Mouse (Mus musculus) CH12.LX (cell line): Measurements from ENCODE around the gene Tnik. TPM values are rescaled to one million over a fixed set of nuclear protein-coding genes. Genes with fewer than 3 reads are reported as not detected.

ENCODE experiments used
- DNase-seq: peaks from one replicate; pipeline ENCODE4 v3.0.0-alpha.2; 2013; ENCODE audit errors: extremely low read depth
- H3K27ac ChIP-seq: 2 replicates; pipeline ENCODE4 v1.5.1; 2012; ENCODE audit warnings: low read depth, mild to moderate bottlenecking, control low read depth, moderate library complexity; ENCODE audit not compliant: insufficient read depth
- H3K27me3 ChIP-seq: replicated peaks from 2 replicates; pipeline ENCODE3; 2012; ENCODE audit warnings: inconsistent platforms
- H3K36me3 ChIP-seq, 2 experiments: replicated peaks in 1 of 2; 2 replicates each; pipeline versions ENCODE3 to v1.6.1; 2012; ENCODE audit warnings: inconsistent platforms in 1 of 2, low read length in 1 of 2, mild to moderate bottlenecking in 1 of 2, mixed read lengths in 1 of 2, moderate library complexity in 1 of 2; ENCODE audit not compliant: control insufficient read depth in 1 of 2, insufficient read depth in 1 of 2
- H3K4me1 ChIP-seq, 2 experiments: 2 replicates each; pipeline ENCODE4 v1.6.1; 2012; ENCODE audit warnings: inconsistent platforms in 1 of 2, moderate library complexity in 1 of 2; ENCODE audit not compliant: insufficient read depth in 2 of 2, control insufficient read depth in 1 of 2
- H3K4me2 ChIP-seq: 2 replicates; pipeline ENCODE4 v1.6.1; 2012; ENCODE audit warnings: low read depth, mild to moderate bottlenecking, control low read depth; ENCODE audit not compliant: poor library complexity, insufficient read depth, severe bottlenecking
- H3K4me3 ChIP-seq, 3 experiments: fragments of 150-350 bp in 1 of 3; sonication (generic) in 1 of 3; replicated peaks in 1 of 3; 2 replicates each; pipeline versions ENCODE3 to v1.5.1; 2011 to 2012; ENCODE audit warnings: low read depth in 2 of 3, low read length in 2 of 3, mild to moderate bottlenecking in 2 of 3, moderate library complexity in 2 of 3, control low read depth in 1 of 3, improper control_type of control experiment in 1 of 3, inconsistent platforms in 1 of 3, mixed read lengths in 1 of 3; ENCODE audit not compliant: poor library complexity in 1 of 3
- H3K79me2 ChIP-seq: replicated peaks from 2 replicates; pipeline ENCODE4 v1.6.1; 2012; ENCODE audit warnings: mild to moderate bottlenecking, moderate library complexity; ENCODE audit not compliant: control insufficient read depth, poor library complexity, insufficient read depth, severe bottlenecking; ENCODE audit errors: extremely low read depth
- H3K9ac ChIP-seq: 2 replicates; pipeline ENCODE4 v1.6.1; 2012; ENCODE audit warnings: low read depth, mild to moderate bottlenecking, control low read depth, moderate library complexity; ENCODE audit not compliant: insufficient read depth
- H3K9me3 ChIP-seq: replicated peaks from 2 replicates; pipeline ENCODE3; 2012; ENCODE audit warnings: low read length, inconsistent platforms, mixed read lengths
- BHLHE40 ChIP-seq: IDR thresholded peaks from 2 replicates; pipeline ENCODE4 v1.6.1; 2011; ENCODE audit warnings: mild to moderate bottlenecking, low read depth, low read length, improper control_type of control experiment
- CHD1 ChIP-seq: IDR thresholded peaks from 2 replicates; pipeline ENCODE4 v1.6.1; 2012; ENCODE audit warnings: low read depth, low read length, improper control_type of control experiment, inconsistent platforms
- CHD2 ChIP-seq: IDR thresholded peaks from 2 replicates; pipeline ENCODE4 v1.6.1; 2011; ENCODE audit warnings: low read length, improper control_type of control experiment
- E2F4 ChIP-seq: IDR thresholded peaks from 2 replicates; pipeline ENCODE4 v1.6.1; 2011; ENCODE audit warnings: low read depth, low read length, improper control_type of control experiment; ENCODE audit not compliant: insufficient replicate concordance
- ELF1 ChIP-seq: IDR thresholded peaks from 2 replicates; pipeline ENCODE4 v1.6.1; 2014; ENCODE audit warnings: low read depth, mild to moderate bottlenecking, inconsistent platforms, low read length, improper control_type of control experiment
- ETS1 ChIP-seq: conservative IDR thresholded peaks from 2 replicates; pipeline ENCODE4 v1.6.1; 2012; ENCODE audit warnings: low read depth, mild to moderate bottlenecking, inconsistent platforms, low read length, improper control_type of control experiment, moderate library complexity
- GABPA ChIP-seq: IDR thresholded peaks from 2 replicates; pipeline ENCODE4 v1.6.1; 2012; ENCODE audit warnings: low read depth, low read length, improper control_type of control experiment, inconsistent platforms; ENCODE audit not compliant: insufficient replicate concordance
- HCFC1 ChIP-seq: IDR thresholded peaks from 2 replicates; pipeline ENCODE4 v1.6.1; 2012; ENCODE audit warnings: low read depth, mild to moderate bottlenecking, inconsistent platforms, low read length, improper control_type of control experiment
- KAT2A ChIP-seq: IDR thresholded peaks from 2 replicates; pipeline ENCODE4 v1.6.1; 2012; ENCODE audit warnings: low read length, improper control_type of control experiment, inconsistent platforms; ENCODE audit not compliant: insufficient replicate concordance
- MAFK ChIP-seq: IDR thresholded peaks from 2 replicates; pipeline ENCODE4 v1.6.1; 2011; ENCODE audit warnings: low read length, improper control_type of control experiment; ENCODE audit not compliant: insufficient replicate concordance
- MEF2A ChIP-seq: IDR thresholded peaks from 2 replicates; pipeline ENCODE4 v1.6.1; 2014; ENCODE audit warnings: low read depth, mild to moderate bottlenecking, inconsistent platforms, low read length, improper control_type of control experiment, borderline replicate concordance
- MYC ChIP-seq: IDR thresholded peaks from 2 replicates; pipeline ENCODE4 v1.6.1; 2011; ENCODE audit warnings: low read depth, mild to moderate bottlenecking, improper control_type of control experiment, low read length
- POLR2A ChIP-seq: IDR thresholded peaks from 2 replicates; pipeline ENCODE4 v1.6.1; 2011; ENCODE audit warnings: low read depth, mild to moderate bottlenecking, improper control_type of control experiment, low read length
- POLR2AphosphoS2 ChIP-seq: IDR thresholded peaks from 2 replicates; pipeline ENCODE4 v1.6.1; 2011; ENCODE audit warnings: low read depth, low read length, improper control_type of control experiment
- SMC3 ChIP-seq: IDR thresholded peaks from 2 replicates; pipeline ENCODE4 v1.6.1; 2011; ENCODE audit warnings: low read depth, low read length, improper control_type of control experiment
- TBP ChIP-seq: conservative IDR thresholded peaks from 2 replicates; pipeline ENCODE4 v1.6.1; 2011; ENCODE audit warnings: low read depth, low read length, improper control_type of control experiment
- TCF12 ChIP-seq: IDR thresholded peaks from 2 replicates; pipeline ENCODE4 v1.6.1; 2014; ENCODE audit warnings: low read depth, mild to moderate bottlenecking, inconsistent platforms, low read length, improper control_type of control experiment
- UBTF ChIP-seq: IDR thresholded peaks from 2 replicates; pipeline ENCODE4 v1.6.1; 2012; ENCODE audit warnings: low read depth, mild to moderate bottlenecking, inconsistent platforms, low read length, improper control_type of control experiment, moderate library complexity
- USF1 ChIP-seq: IDR thresholded peaks from 2 replicates; pipeline ENCODE4 v1.6.1; 2014; ENCODE audit warnings: low read depth, mild to moderate bottlenecking, inconsistent platforms, low read length, improper control_type of control experiment
- USF2 ChIP-seq: conservative IDR thresholded peaks from 2 replicates; pipeline ENCODE4 v1.6.1; 2011; ENCODE audit warnings: low read depth, low read length, improper control_type of control experiment
- ZC3H11A ChIP-seq: IDR thresholded peaks from 2 replicates; pipeline ENCODE4 v1.6.1; 2012; ENCODE audit warnings: low read depth, mild to moderate bottlenecking, inconsistent platforms, low read length, improper control_type of control experiment
- ZKSCAN1 ChIP-seq: IDR thresholded peaks from 2 replicates; pipeline ENCODE4 v1.6.1; 2012; ENCODE audit warnings: low read depth, inconsistent platforms, low read length, improper control_type of control experiment, borderline replicate concordance
- dilution Hi-C: fragments of 300-500 bp; cut with MboI; formaldehyde crosslinking; loops from 2 replicates; pipeline ENCODE4 v1.14.3; 2020; ENCODE audit warnings: low sequenced_read_pairs; ENCODE audit not compliant: extremely low pct_unique_long_range_greater_than_20kb, extremely low pct_ligation_motif_present
- in situ Hi-C: fragments of 300-500 bp; cut with MboI; formaldehyde crosslinking; loops from 3 replicates; pipeline ENCODE4 v1.14.3; 2019; ENCODE audit warnings: low sequenced_read_pairs, low pct_ligation_motif_present, low pct_unique_long_range_greater_than_20kb, mixed read lengths
- polyA plus RNA-seq: library from polyadenylated mRNA; unstranded; fragments of >175 nt; gene quantifications from 2 replicates; pipeline ENCODE4 v1.2.1, GENCODE M21; 2012; ENCODE audit warnings: low read depth; ENCODE audit not compliant: insufficient read length
- total RNA-seq, 2 experiments: library from RNA; depleted of rRNA; stranded (reverse); fragments of 300-350 nt in 1 of 2; fragments of >200 nt in 1 of 2; gene quantifications; 2 replicates each; pipeline ENCODE4 v1.2.3; 2012 to 2014

Gene Tnik
- total and polyA plus RNA-seq, 3 experiments: 0.08 TPM; not detected in 2

DNA sequence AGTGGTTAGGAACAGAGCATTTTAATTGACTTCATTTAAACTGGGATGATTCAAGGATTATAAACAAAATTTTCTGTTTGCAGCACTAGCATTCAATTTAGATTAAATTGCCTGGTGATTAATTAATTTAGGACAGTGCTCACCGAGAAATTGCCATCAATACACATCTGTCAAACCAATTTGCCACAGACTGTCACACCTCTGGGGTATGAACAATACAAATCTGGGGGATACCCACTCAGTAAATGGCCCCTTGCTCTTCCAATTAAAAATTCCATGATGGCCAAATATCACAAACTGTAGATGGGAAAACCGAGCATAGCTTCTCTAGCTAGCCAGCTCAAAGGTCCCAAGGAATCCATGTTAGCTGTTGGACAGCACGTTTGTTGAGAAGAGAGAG is 419.4 kb downstream of the Tnik start:
- in situ Hi-C loops: no loop called here
- no peaks in the 10 kb centered on the region for H3K4me1 ChIP-seq
- H3K4me3 ChIP-seq: no peak overlapping the region
- no peaks in the 10 kb centered on the region for H3K79me2 ChIP-seq
- no peak overlapping the region for H3K4me2 ChIP-seq
- no peak for DNase-seq
- dilution Hi-C loops: no loop called here
- TF ChIP-seq CHD1 (no peak), ZKSCAN1 (no peak), HCFC1 (no peak), TCF12 (no peak), E2F4 (no peak)
- H3K9me3 ChIP-seq: peaks cover 57% of the 10 kb centered on the region
- H3K27me3 ChIP-seq: no peaks in the 10 kb centered on the region
- H3K27ac ChIP-seq: no peak overlapping the region
- H3K36me3 ChIP-seq: no peaks in the 10 kb centered on the region
- H3K9ac ChIP-seq: no peak overlapping the region

- peaks cover 58% of the 10 kb centered on the region for H3K9me3 ChIP-seq
- TF ChIP-seq CHD1 (no peak), POLR2AphosphoS2 (no peak), GABPA (no peak), POLR2A (no peak), ZKSCAN1 (no peak), UBTF (no peak), TCF12 (no peak), MAFK (no peak), ETS1 (no peak)
- H3K36me3 ChIP-seq: no peaks in the 10 kb centered on the region
- H3K79me2 ChIP-seq: no peaks in the 10 kb centered on the region
- DNase-seq: no peak
- no peak overlapping the region for H3K4me2 ChIP-seq
- H3K4me1 ChIP-seq: no peaks in the 10 kb centered on the region
- dilution Hi-C loops: no loop called here
- H3K27ac ChIP-seq: no peak overlapping the region
- H3K27me3 ChIP-seq: no peaks in the 10 kb centered on the region
- in situ Hi-C loops: no loop called here
- H3K4me3 ChIP-seq: no peak overlapping the region
- no peak overlapping the region for H3K9ac ChIP-seq
These were observed 422.5 kb downstream of the Tnik start for GRCm38 (mm10) chr3:28685510-28685909.

- in situ Hi-C loops: no loop called here
These were observed 431.8 kb downstream of the Tnik start for GRCm38 (mm10) chr3:28694811-28695210.

More at GRCm38 (mm10) chr3:28694811-28695210, 431.8 kb downstream of the Tnik start:
- Histone ChIP-seq H3K9me3 (peaks cover 66% of the 10 kb centered on the region), H3K4me2 (no peak overlapping the region), H3K9ac (no peak overlapping the region), H3K27ac (no peak overlapping the region), H3K4me1 (no peaks in the 10 kb centered on the region), H3K27me3 (no peaks in the 10 kb centered on the region), H3K4me3 (no peak overlapping the region), H3K36me3 (no peaks in the 10 kb centered on the region), H3K79me2 (no peaks in the 10 kb centered on the region)
- no peak for TF ChIP-seq USF2
- TF ChIP-seq BHLHE40: no peak
- TF ChIP-seq ZC3H11A: no peak
- TF ChIP-seq MEF2A: no peak
- no peak for TF ChIP-seq SMC3
- TF ChIP-seq CHD2: no peak
- TF ChIP-seq MYC: no peak
- no peak for TF ChIP-seq USF1
- TF ChIP-seq ELF1: no peak
- no peak for TF ChIP-seq TBP
- no peak for TF ChIP-seq KAT2A
- no peak for DNase-seq
- dilution Hi-C loops: no loop called here
